Mouse (Mus musculus): ENCODE measurements around the gene Fads6.

GRCm38 (mm10) chr11:115323354-115323753 is 25.9 kb upstream of the Fads6 start:
- TF ChIP-seq POLR2A (IDR thresholded peaks at IDR 0.05; ENCODE audit: low read depth, low read length) (no peak), CTCF (IDR thresholded peaks at IDR 0.05; ENCODE audit: extremely low read depth, insufficient read depth, insufficient read length, insufficient replicate concordance) (no peak)

Data from spleen, adult 2 months (tissue).